Mouse (Mus musculus) hindbrain, embryonic 14.5 days (tissue): ENCODE measurements around the gene Aire. TPM values are rescaled to one million over a fixed set of nuclear protein-coding genes. Genes with fewer than 3 reads are reported as not detected.
"Not testable (repeated sequence)": the region's sequence is repeated elsewhere in the genome, so short reads cannot be mapped to it uniquely, and the experiment has no call there.

Experiments
- ATAC-seq: fragments of 200-750 bp; cut with Nextera tagmentation; 2 replicates; pipeline ENCODE4 v1.8.0; 2017; ENCODE audit warnings: moderate number of reproducible peaks, mild to moderate bottlenecking, moderate TSS enrichment, moderate library complexity; ENCODE audit not compliant: low FRiP score
- DNase-seq: peaks from one replicate; pipeline ENCODE4 v3.0.0-alpha.2; 2015; ENCODE audit warnings: low spot score
- H3K27ac ChIP-seq: fragments of 300-500 bp; sonication (generic); 2 replicates; pipeline ENCODE4 v1.5.1; 2014; ENCODE audit warnings: mild to moderate bottlenecking, moderate library complexity
- H3K27me3 ChIP-seq: fragments of 300-500 bp; sonication (generic); 2 replicates; pipeline ENCODE4 v1.6.1; 2014; ENCODE audit warnings: mild to moderate bottlenecking, low read length, mixed read lengths; ENCODE audit not compliant: control insufficient read depth, insufficient read depth
- H3K36me3 ChIP-seq: fragments of 300-500 bp; sonication (generic); replicated peaks from 2 replicates; pipeline ENCODE4 v1.6.1; 2014; ENCODE audit not compliant: control insufficient read depth, insufficient read depth
- H3K4me1 ChIP-seq: fragments of 300-500 bp; sonication (generic); replicated peaks from 2 replicates; pipeline ENCODE4 v1.6.1; 2014; ENCODE audit warnings: antibody characterized with exemption, low read length, mixed read lengths; ENCODE audit not compliant: control insufficient read depth, insufficient read depth
- H3K4me2 ChIP-seq: fragments of 300-500 bp; sonication (generic); replicated peaks from 2 replicates; pipeline ENCODE4 v1.6.1; 2014; ENCODE audit warnings: mild to moderate bottlenecking, moderate library complexity
- H3K4me3 ChIP-seq: fragments of 300-500 bp; sonication (generic); replicated peaks from 2 replicates; pipeline ENCODE4 v1.5.1; 2014; ENCODE audit warnings: mild to moderate bottlenecking, low read length
- H3K9ac ChIP-seq: fragments of 300-500 bp; sonication (generic); 2 replicates; pipeline ENCODE4 v1.6.1; 2014
- H3K9me3 ChIP-seq: fragments of 300-500 bp; sonication (generic); 2 replicates; pipeline ENCODE4 v1.6.1; 2016; ENCODE audit warnings: low read length; ENCODE audit not compliant: control insufficient read depth
- WGBS: fragments of 180-500 bp; shearing (Covaris S2); extraction: QIAGEN DNeasy Blood & Tissue Kit; methylation state at CpG from one replicate; pipeline ENCODE4 v1.1.7; 2014; 5-methylcytosine and 5-hydroxymethylcytosine counted together
- polyA plus RNA-seq: library from polyadenylated mRNA; unstranded; fragments of >200 nt; fragmentation: Nextera tagmentation; extraction: Ambion mirVana; gene quantifications from 2 replicates; pipeline ENCODE4 v1.2.1, GENCODE M21; 2014

Aire gene
- polyA plus RNA-seq, 1 experiment from 2014 or later = 0.15 TPM

DNA sequence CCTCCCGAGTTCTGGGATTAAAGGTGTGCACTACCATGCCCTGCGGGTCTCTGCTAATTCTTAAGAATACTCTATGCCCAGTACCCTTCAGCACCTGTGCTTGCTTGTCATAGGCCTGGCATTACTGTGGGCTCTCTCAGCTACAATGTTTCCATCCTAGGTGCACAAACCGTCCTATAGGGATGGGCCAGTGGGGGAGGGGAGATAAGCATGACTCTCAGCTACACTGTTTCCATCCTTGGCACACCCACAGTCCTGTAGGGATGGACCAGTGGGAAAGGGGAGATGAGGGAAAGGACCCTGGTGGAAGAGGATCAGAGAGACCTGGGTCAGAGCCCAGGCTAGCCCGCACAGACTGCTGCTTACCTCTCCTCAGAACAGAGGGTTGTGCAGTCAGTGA, 6.3 kb downstream of the Aire start:
- Histone ChIP-seq H3K4me3 (no peak overlapping the region), H3K4me1 (no peaks in the 10 kb centered on the region), H3K4me2 (no peak overlapping the region), H3K27me3 (no peaks in the 10 kb centered on the region), H3K9ac (no peak overlapping the region), H3K9me3 (no peaks in the 10 kb centered on the region), H3K27ac (no peak overlapping the region), H3K36me3 (no peaks in the 10 kb centered on the region)
- 90% methylated on average over 4 of the region's 4 CpGs for WGBS
- ATAC-seq (no peak), DNase-seq (no peak)

DNA sequence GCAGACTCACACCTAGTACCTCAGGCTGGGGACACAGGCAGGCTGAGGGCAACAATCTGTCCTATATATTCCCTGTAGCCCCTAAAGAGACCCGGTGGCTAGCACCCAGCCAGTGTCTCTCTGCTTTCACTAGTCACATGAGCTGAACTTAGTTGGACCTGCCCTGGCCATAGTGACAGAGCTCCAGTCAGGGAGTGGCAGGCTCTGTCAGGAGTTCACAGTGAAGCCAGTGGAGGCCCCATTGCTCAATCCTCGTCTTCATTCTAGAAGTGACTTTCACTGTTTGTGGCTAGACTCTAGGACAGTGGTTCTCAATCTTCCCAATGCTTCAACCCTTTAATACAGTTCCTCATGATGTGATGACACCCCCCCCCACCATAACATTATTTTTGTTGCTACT, 11.4 kb downstream of the Aire start:
- Histone ChIP-seq H3K36me3 (no peaks in the 10 kb centered on the region), H3K9me3 (no peaks in the 10 kb centered on the region), H3K27me3 (no peaks in the 10 kb centered on the region), H3K9ac (no peak overlapping the region), H3K4me1 (no peaks in the 10 kb centered on the region), H3K4me3 (no peak overlapping the region), H3K4me2 (no peak overlapping the region), H3K27ac (no peak overlapping the region)
- ATAC-seq (no peak), DNase-seq (no peak)
- 86% methylated on average over 2 of the region's 2 CpGs for WGBS

DNA sequence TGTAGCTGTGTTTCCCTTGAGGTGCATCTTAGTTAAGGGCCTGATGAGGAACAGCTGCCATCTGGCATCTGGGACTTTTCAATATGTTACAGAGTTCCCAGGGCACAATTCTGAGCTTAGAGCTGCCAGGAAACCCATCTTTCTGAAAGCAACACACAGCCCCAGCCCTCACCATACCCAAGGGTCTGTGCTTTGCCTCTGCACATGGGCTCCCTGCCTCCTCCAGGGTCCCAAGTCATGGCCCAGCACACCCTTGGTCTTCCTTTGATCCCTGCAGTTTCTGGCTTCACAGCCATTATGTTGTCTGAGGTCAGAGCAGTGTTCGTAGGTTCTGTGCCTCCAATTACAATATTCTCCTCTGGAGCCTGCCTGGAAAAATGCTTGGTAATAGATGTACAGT, 14.3 kb downstream of the Aire start:
- DNase-seq = no peak
- Histone ChIP-seq H3K4me2 (no peak overlapping the region), H3K4me3 (no peak overlapping the region), H3K9me3 (no peaks in the 10 kb centered on the region), H3K27ac (no peak overlapping the region), H3K36me3 (no peaks in the 10 kb centered on the region), H3K9ac (no peak overlapping the region), H3K4me1 (no peaks in the 10 kb centered on the region), H3K27me3 (no peaks in the 10 kb centered on the region)
- 89% methylated on average over 1 of the region's 1 CpGs for WGBS
- no peak for ATAC-seq

DNA sequence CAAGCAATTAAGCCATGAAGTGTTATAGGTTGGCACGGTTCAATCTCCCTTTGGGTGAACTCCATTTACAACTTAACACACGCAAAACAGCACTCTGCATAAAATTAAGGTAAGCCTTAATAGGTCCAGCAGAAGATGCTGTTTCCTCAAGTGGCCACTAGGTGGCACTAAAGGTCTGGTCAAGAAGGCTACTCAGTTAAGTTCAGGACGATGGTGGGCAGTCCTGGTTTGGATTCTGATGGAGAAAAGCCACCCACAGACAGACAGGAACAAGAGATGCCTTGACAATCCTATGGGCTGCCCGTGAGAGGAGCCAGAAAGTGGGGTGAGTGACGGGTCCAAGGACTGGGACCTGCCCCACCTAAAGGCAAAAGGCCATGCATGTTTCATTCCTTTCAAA, 15.3 kb downstream of the Aire start:
- Histone ChIP-seq H3K27ac (no peak overlapping the region), H3K4me1 (no peaks in the 10 kb centered on the region), H3K9ac (no peak overlapping the region), H3K36me3 (no peaks in the 10 kb centered on the region), H3K4me2 (no peak overlapping the region), H3K4me3 (no peak overlapping the region), H3K27me3 (no peaks in the 10 kb centered on the region), H3K9me3 (no peaks in the 10 kb centered on the region)
- DNase-seq = peak; percentile 92
- ATAC-seq = peak; percentile 72; the same call in 1 of the 2 replicates
- 3% methylated on average over 5 of the region's 5 CpGs for WGBS

DNA sequence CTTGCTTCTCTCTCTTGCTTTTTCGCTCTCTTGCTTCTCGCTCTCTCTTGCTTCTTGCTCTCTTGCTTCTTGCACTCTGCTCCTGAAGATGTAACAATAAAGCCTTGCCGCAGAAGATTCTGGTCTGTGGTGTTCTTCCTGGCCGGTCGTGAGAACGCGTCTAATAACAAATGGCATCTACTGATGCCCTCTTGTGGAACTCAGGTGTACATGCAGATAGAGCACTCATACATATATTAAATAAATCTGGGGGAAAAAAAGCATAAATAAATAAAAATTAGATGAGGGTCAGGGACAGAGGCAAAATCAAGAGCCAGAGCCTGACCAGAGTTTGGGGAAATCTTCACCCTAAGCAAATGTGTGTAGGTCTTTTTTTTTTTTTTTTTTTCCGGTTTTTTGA, 18.0 kb downstream of the Aire start:
- H3K4me1 ChIP-seq, H3K27me3 ChIP-seq, ATAC-seq, DNase-seq, H3K27ac ChIP-seq, H3K4me2 ChIP-seq, H3K9ac ChIP-seq, H3K36me3 ChIP-seq, H3K4me3 ChIP-seq, H3K9me3 ChIP-seq: not testable (repeated sequence)
- 67% methylated on average over 5 of the region's 8 CpGs for WGBS

DNA sequence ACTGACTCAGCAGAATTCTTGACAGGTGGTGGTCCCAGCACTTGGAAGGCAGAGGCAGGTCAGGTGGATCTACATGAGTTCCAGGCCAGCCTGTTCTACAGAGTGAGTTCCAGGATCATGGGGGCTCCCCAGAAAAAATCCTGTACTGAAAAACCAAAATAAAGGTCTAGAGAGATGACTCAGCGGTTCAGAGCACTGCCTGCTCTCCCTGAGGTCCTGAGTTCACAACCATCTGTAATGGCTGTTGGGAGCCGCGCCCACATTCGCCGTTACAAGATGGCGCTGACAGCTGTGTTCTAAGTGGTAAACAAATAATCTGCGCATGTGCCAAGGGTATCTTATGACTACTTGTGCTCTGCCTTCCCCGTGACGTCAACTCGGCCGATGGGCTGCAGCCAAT, 23.4 kb downstream of the Aire start:
- H3K9ac ChIP-seq, H3K36me3 ChIP-seq, H3K4me3 ChIP-seq, DNase-seq, H3K27ac ChIP-seq, H3K27me3 ChIP-seq, H3K4me1 ChIP-seq, ATAC-seq, H3K4me2 ChIP-seq, H3K9me3 ChIP-seq: not testable (repeated sequence)
- 98% methylated on average over 6 of the region's 11 CpGs for WGBS

DNA sequence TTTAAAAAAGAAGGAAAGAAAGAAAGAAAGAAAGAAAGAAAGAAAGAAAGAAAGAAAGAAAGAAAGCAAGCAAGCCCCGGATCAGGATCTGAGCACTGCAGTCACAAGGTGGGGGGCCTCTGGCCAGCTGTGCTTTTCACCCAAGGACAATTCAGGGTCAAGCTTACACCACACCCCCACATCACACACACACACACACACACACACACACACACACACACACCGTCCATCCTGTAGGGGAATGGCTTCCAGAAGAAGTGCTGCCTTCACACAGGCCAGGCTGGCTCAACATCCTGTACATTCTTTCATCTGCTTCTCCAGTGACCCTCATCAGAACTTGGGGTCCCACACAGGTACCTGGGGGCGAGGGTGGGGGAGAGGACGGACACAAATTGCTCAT, 24.1 kb downstream of the Aire start:
- Histone ChIP-seq H3K27ac (no peak overlapping the region), H3K9ac (no peak overlapping the region), H3K4me3 (no peak overlapping the region), H3K27me3 (no peaks in the 10 kb centered on the region), H3K4me2 (no peak overlapping the region), H3K4me1 (no peaks in the 10 kb centered on the region), H3K9me3 (no peaks in the 10 kb centered on the region), H3K36me3 (no peaks in the 10 kb centered on the region)
- 78% methylated on average over 4 of the region's 4 CpGs for WGBS
- no peak for ATAC-seq
- no peak for DNase-seq

DNA sequence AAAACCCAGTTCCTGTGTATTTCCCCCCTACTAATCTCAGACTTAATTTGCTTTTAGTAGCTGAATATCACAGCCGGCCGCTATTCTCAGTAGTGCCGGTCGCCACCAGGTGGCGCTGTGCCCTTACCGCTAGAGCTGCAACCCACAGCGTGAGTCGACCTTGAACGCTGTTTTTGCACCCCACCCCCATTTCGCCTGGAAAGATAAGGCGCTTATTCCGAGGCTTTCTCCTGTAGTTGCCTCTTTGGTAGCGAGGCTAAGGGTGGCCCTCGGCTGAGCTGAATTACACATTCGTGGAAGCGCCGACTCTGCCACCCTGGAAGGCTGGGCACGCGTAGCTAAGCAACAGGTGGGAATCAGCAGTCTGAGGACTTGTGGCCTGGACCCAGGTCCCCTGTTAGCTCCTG, 24.6 kb downstream of the Aire start:
- Histone ChIP-seq H3K36me3 (no peaks in the 10 kb centered on the region), H3K4me3 (peak overlapping the region; percentile 15), H3K27ac (no peak overlapping the region), H3K27me3 (no peaks in the 10 kb centered on the region), H3K4me2 (peak overlapping the region; percentile 49), H3K9ac (no peak overlapping the region), H3K9me3 (no peaks in the 10 kb centered on the region), H3K4me1 (no peaks in the 10 kb centered on the region)
- no peak for ATAC-seq
- 16% methylated on average over 19 of the region's 19 CpGs for WGBS
- DNase-seq = peak; percentile 92

DNA sequence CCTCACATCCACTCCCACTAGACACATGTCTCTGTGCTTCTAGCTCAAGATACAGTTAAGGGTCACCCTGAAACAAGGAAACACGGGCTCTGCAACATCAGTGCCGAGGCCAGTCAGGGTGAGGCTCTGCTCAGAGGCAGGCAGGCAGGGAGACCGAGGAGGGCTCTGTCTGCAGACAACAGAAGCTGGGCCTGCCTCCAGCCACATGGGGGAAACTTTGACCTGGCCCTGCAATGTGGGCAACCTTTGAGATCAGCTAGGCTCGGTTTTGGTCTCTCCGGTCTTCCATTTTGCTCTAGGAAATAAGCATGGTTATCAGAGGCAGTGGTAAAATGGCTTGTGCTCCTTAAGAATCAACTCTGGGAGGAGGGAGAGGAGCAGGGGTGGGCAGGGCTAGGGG, 27.0 kb downstream of the Aire start:
- Histone ChIP-seq H3K9me3 (no peaks in the 10 kb centered on the region), H3K4me1 (no peaks in the 10 kb centered on the region), H3K27ac (no peak overlapping the region), H3K9ac (no peak overlapping the region), H3K27me3 (no peaks in the 10 kb centered on the region), H3K4me2 (no peak overlapping the region), H3K36me3 (no peaks in the 10 kb centered on the region), H3K4me3 (no peak overlapping the region)
- 53% methylated on average over 5 of the region's 5 CpGs for WGBS
- no peak for DNase-seq
- ATAC-seq = no peak

DNA sequence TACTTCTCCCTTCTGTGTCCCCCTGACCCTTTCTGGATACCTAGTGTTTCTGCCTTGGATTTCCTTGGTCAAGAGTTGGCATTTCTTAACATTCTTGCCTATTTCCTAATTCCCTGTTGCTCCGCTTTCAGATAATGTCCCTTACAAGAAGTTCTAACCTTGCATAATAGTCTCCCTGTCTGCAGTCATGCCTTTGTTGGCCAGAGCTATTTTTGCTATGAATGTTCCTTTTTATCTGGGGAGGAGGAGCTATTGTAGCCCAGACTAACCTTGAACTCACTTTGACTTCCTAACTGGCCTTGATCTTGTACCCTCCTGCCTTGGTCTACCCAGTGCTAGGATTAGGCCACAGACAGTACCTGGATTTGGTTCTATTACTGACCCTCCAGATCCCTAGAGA, 27.9 kb downstream of the Aire start:
- 89% methylated on average over 1 of the region's 1 CpGs for WGBS
- Histone ChIP-seq H3K27me3 (no peaks in the 10 kb centered on the region), H3K9me3 (no peaks in the 10 kb centered on the region), H3K36me3 (no peaks in the 10 kb centered on the region), H3K4me3 (no peak overlapping the region), H3K4me2 (no peak overlapping the region), H3K9ac (no peak overlapping the region), H3K4me1 (no peaks in the 10 kb centered on the region), H3K27ac (no peak overlapping the region)
- no peak for DNase-seq
- ATAC-seq = no peak
